Mouse (Mus musculus): ENCODE results near the gene a. TPM values are rescaled to one million over a fixed set of nuclear protein-coding genes. Genes with fewer than 3 reads are reported as not detected.

a gene
- total RNA-seq (2014; rRNA removed) (1.3 TPM in 1 of 2 replicates, not detected in the other), polyA plus RNA-seq (2015; fragmentation: Nextera tagmentation; extraction: Ambion mirVana) (0.85 and 1.6 TPM in 2 replicates)

GRCm38 (mm10) chr2:154790656-154791483 lies at the start of gene a, which contains the start of gene Raly:
Gene a, plus strand, starts transcription at chr2:154791402.
Gene Raly, plus strand, starts transcription at chr2:154791096.
- H3K4me1 ChIP-seq (ENCODE audit: insufficient read depth, low read length), result peaks cover 14% of the 10 kb centered on the region; the same call in 1 of the 2 replicates
- peak within 1 kb of the TSS; percentile 92 for H3K4me3 ChIP-seq (ENCODE audit: low read length)
- DNase-seq (ENCODE audit: low spot score), result peak; percentile 97
- under 1% methylated on average over 70 of the region's 89 CpGs for WGBS
- peak within 1 kb of the TSS; percentile 56 for H3K9ac ChIP-seq (replicated peaks; ENCODE audit: low read length)
- peak within 1 kb of the TSS; percentile 91 for H3K27ac ChIP-seq
- H3K36me3 ChIP-seq (ENCODE audit: insufficient read depth, low read length), result no peaks in the 10 kb centered on the region
- peak; percentile 96 for ATAC-seq
- TF ChIP-seq CTCF (IDR thresholded peaks at IDR 0.05; ENCODE audit: low read depth), result 0 out of 2 replicates have a peak, but pooled peaks have one; percentile 24
- H3K27me3 ChIP-seq (ENCODE audit: insufficient read depth, low read length), result no peaks in the 10 kb centered on the region
- H3K4me2 ChIP-seq (ENCODE audit: low read depth, low read length), result peak within 1 kb of the TSS; percentile 86
- no peaks in the 10 kb centered on the region for H3K9me3 ChIP-seq (ENCODE audit: low read length)

DNA sequence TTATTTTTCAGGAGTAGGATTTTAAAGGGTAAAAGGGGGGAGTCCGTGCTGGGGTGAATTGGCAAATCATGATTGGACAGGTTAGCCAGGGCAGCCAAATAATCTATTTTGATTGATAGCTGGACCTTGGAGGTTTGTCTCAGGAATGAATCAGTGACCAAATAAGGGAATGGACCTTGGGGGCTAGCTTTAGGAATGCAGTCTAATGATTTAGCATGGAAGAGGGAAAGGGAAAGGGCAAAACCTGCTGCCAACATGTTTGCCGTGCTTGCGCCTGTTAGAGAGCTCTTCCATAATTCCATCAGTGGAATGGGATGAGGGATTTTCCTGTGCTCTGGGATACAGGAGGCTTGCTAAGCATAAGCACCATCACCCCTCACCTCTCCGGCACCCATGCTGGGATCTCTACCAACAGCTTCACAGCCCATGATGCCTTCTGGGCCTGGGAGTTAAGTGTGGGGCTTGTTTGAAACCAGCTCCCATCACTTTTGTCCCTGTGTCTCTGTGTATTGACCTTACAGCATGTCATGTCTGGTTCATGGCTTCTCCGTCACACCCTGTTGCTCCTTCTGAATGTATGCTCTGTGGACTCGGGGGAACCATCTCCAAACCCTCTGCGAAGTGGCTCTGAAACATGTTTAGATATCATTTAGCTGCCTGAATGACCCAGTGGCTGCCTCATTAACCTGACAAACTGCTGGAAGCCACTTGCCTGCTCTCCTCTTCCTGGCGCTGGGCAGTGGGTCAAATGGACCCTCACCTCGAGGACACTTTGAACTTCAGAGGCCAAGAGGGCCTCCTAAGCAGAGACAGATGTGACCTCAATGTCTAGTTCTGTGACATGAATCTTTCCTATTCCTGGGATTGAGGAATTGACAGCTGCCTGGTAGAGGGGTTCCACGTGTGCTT lies 48.0 kb upstream of the a start:
- no peak for TF ChIP-seq CTCF (IDR thresholded peaks at IDR 0.05; ENCODE audit: low read depth)
- no peaks in the 10 kb centered on the region for H3K36me3 ChIP-seq (ENCODE audit: insufficient read depth, low read length)
- H3K9me3 ChIP-seq (ENCODE audit: low read length), result no peaks in the 10 kb centered on the region
- ATAC-seq, result no peak
- no peak overlapping the region for H3K9ac ChIP-seq (replicated peaks; ENCODE audit: low read length)
- H3K4me3 ChIP-seq (ENCODE audit: low read length), result no peak overlapping the region
- H3K4me1 ChIP-seq (ENCODE audit: insufficient read depth, low read length), result no peaks in the 10 kb centered on the region
- H3K27me3 ChIP-seq (ENCODE audit: insufficient read depth, low read length), result no peaks in the 10 kb centered on the region
- H3K27ac ChIP-seq, result no peak overlapping the region
- DNase-seq (ENCODE audit: low spot score), result no peak
- no peak overlapping the region for H3K4me2 ChIP-seq (ENCODE audit: low read depth, low read length)
- WGBS, result 71% methylated on average over 10 of the region's 10 CpGs

GRCm38 (mm10) chr2:154743915-154744314 lies 47.3 kb upstream of the a start:
- DNase-seq (ENCODE audit: low spot score), result no peak
- no peak for TF ChIP-seq CTCF (IDR thresholded peaks at IDR 0.05; ENCODE audit: low read depth)
- Histone ChIP-seq H3K9ac (replicated peaks; ENCODE audit: low read length) (no peak overlapping the region), H3K4me1 (ENCODE audit: insufficient read depth, low read length) (no peaks in the 10 kb centered on the region), H3K4me2 (ENCODE audit: low read depth, low read length) (no peak overlapping the region), H3K9me3 (ENCODE audit: low read length) (no peaks in the 10 kb centered on the region), H3K27me3 (ENCODE audit: insufficient read depth, low read length) (no peaks in the 10 kb centered on the region), H3K36me3 (ENCODE audit: insufficient read depth, low read length) (no peaks in the 10 kb centered on the region), H3K4me3 (ENCODE audit: low read length) (no peak overlapping the region), H3K27ac (no peak overlapping the region)
- WGBS, result 78% methylated on average over 4 of the region's 4 CpGs
- ATAC-seq, result no peak

- WGBS, result 94% methylated on average over 2 of the region's 2 CpGs
- peaks cover 13% of the 10 kb centered on the region for H3K4me1 ChIP-seq (ENCODE audit: insufficient read depth, low read length)
- no peak for ATAC-seq
- no peak overlapping the region for H3K9ac ChIP-seq (replicated peaks; ENCODE audit: low read length)
- H3K4me3 ChIP-seq (ENCODE audit: low read length), result no peak overlapping the region
- peak; percentile 47 for TF ChIP-seq CTCF (IDR thresholded peaks at IDR 0.05; ENCODE audit: low read depth)
- no peaks in the 10 kb centered on the region for H3K9me3 ChIP-seq (ENCODE audit: low read length)
- no peaks in the 10 kb centered on the region for H3K36me3 ChIP-seq (ENCODE audit: insufficient read depth, low read length)
- no peaks in the 10 kb centered on the region for H3K27me3 ChIP-seq (ENCODE audit: insufficient read depth, low read length)
- H3K27ac ChIP-seq, result no peak overlapping the region
- no peak overlapping the region for H3K4me2 ChIP-seq (ENCODE audit: low read depth, low read length)
- DNase-seq (ENCODE audit: low spot score), result no peak
Measured at GRCm38 (mm10) chr2:154748383-154748782, 42.8 kb upstream of the a start.

GRCm38 (mm10) chr2:154749046-154750036 lies 41.9 kb upstream of the a start:
- WGBS, result 31% methylated on average over 23 of the region's 23 CpGs
- Histone ChIP-seq H3K9ac (replicated peaks; ENCODE audit: low read length) (no peak overlapping the region), H3K36me3 (ENCODE audit: insufficient read depth, low read length) (no peaks in the 10 kb centered on the region), H3K4me3 (ENCODE audit: low read length) (no peak overlapping the region; the same call in 1 of the 2 replicates), H3K4me1 (ENCODE audit: insufficient read depth, low read length) (peaks cover 13% of the 10 kb centered on the region), H3K4me2 (ENCODE audit: low read depth, low read length) (peak overlapping the region; percentile 25), H3K27ac (peak overlapping the region; percentile 49), H3K27me3 (ENCODE audit: insufficient read depth, low read length) (no peaks in the 10 kb centered on the region), H3K9me3 (ENCODE audit: low read length) (no peaks in the 10 kb centered on the region)
- peak; percentile 80 for ATAC-seq
- peak; percentile 88 for DNase-seq (ENCODE audit: low spot score)
- TF ChIP-seq CTCF (IDR thresholded peaks at IDR 0.05; ENCODE audit: low read depth), result no peak

All from hindbrain, postnatal 0 days (tissue).